Mouse (Mus musculus) midbrain, embryonic 10.5 days (tissue): ENCODE data around the gene Phlpp1. TPM values are rescaled to one million over a fixed set of nuclear protein-coding genes. Genes with fewer than 3 reads are reported as not detected.

Experiments used
- DNase-seq: peaks from one replicate; pipeline ENCODE4 v3.0.0-alpha.2; 2017; ENCODE audit warnings: low spot score
- H3K27ac ChIP-seq: fragments of 300-500 bp; sonication (generic); replicated peaks from 2 replicates; pipeline ENCODE4 v1.5.1; 2016; ENCODE audit warnings: mild to moderate bottlenecking
- H3K27me3 ChIP-seq: fragments of 300-500 bp; sonication (generic); 2 replicates; pipeline ENCODE4 v1.6.1; 2016; ENCODE audit warnings: low read depth, mild to moderate bottlenecking; ENCODE audit not compliant: poor library complexity, severe bottlenecking
- H3K36me3 ChIP-seq: fragments of 300-500 bp; sonication (generic); 2 replicates; pipeline ENCODE4 v1.6.1; 2016; ENCODE audit warnings: mild to moderate bottlenecking, moderate library complexity
- H3K4me1 ChIP-seq: fragments of 300-500 bp; sonication (generic); 2 replicates; pipeline ENCODE4 v1.6.1; 2016
- H3K4me3 ChIP-seq: fragments of 300-500 bp; sonication (generic); 2 replicates; pipeline ENCODE4 v1.5.1; 2016; ENCODE audit warnings: mild to moderate bottlenecking, moderate library complexity
- H3K9me3 ChIP-seq: fragments of 300-500 bp; sonication (generic); replicated peaks from 2 replicates; pipeline ENCODE4 v1.6.1; 2016; ENCODE audit warnings: mild to moderate bottlenecking
- WGBS: fragments of 180-500 bp; shearing (Covaris S2); methylation state at CpG from one replicate; pipeline ENCODE4 v1.1.7; 2016; 5-methylcytosine and 5-hydroxymethylcytosine counted together
- polyA plus RNA-seq: library from polyadenylated mRNA; unstranded; fragments of >200 nt; fragmentation: Nextera tagmentation; extraction: Ambion mirVana; gene quantifications from 2 replicates; pipeline ENCODE4 v1.2.1, GENCODE M21; 2016

The Phlpp1 gene
- polyA plus RNA-seq, 1 experiment from 2014 or later, result 4.8 TPM

GRCm38 (mm10) chr1:106152742-106153141, 18.8 kb upstream of the Phlpp1 start:
- peaks cover 8% of the 10 kb centered on the region for H3K4me1 ChIP-seq
- DNase-seq, result no peak

GRCm38 (mm10) chr1:106154590-106154989, 17.0 kb upstream of the Phlpp1 start:
- no peaks in the 10 kb centered on the region for H3K27me3 ChIP-seq
- no peaks in the 10 kb centered on the region for H3K9me3 ChIP-seq
- DNase-seq, result no peak
- 91% methylated on average over 7 of the region's 7 CpGs for WGBS
- H3K4me1 ChIP-seq, result no peaks in the 10 kb centered on the region
- H3K4me3 ChIP-seq, result no peak overlapping the region
- H3K36me3 ChIP-seq, result no peaks in the 10 kb centered on the region
- H3K27ac ChIP-seq, result no peak overlapping the region

More at GRCm38 (mm10) chr1:106152742-106153141, 18.8 kb upstream of the Phlpp1 start:
- Histone ChIP-seq H3K27ac (no peak overlapping the region), H3K9me3 (no peaks in the 10 kb centered on the region), H3K27me3 (no peaks in the 10 kb centered on the region), H3K36me3 (no peaks in the 10 kb centered on the region), H3K4me3 (no peak overlapping the region)

GRCm38 (mm10) chr1:106155087-106155567, 16.4 kb upstream of the Phlpp1 start:
- H3K36me3 ChIP-seq, result no peaks in the 10 kb centered on the region
- no peak overlapping the region for H3K27ac ChIP-seq
- H3K9me3 ChIP-seq, result no peaks in the 10 kb centered on the region
- H3K4me1 ChIP-seq, result no peaks in the 10 kb centered on the region
- no peaks in the 10 kb centered on the region for H3K27me3 ChIP-seq
- no peak for DNase-seq
- WGBS, result 66% methylated on average over 10 of the region's 10 CpGs
- H3K4me3 ChIP-seq, result no peak overlapping the region

- DNase-seq, result no peak
- no peaks in the 10 kb centered on the region for H3K27me3 ChIP-seq
- WGBS, result 86% methylated on average over 6 of the region's 6 CpGs
- no peak overlapping the region for H3K27ac ChIP-seq
- no peaks in the 10 kb centered on the region for H3K9me3 ChIP-seq
- no peaks in the 10 kb centered on the region for H3K4me1 ChIP-seq
- H3K36me3 ChIP-seq, result no peaks in the 10 kb centered on the region
- no peak overlapping the region for H3K4me3 ChIP-seq
Measured at GRCm38 (mm10) chr1:106155702-106156101, 15.8 kb upstream of the Phlpp1 start.

GRCm38 (mm10) chr1:106157961-106158515, 13.5 kb upstream of the Phlpp1 start:
- WGBS, result 76% methylated on average over 4 of the region's 4 CpGs
- Histone ChIP-seq H3K4me1 (no peaks in the 10 kb centered on the region), H3K27me3 (no peaks in the 10 kb centered on the region), H3K36me3 (no peaks in the 10 kb centered on the region), H3K9me3 (no peaks in the 10 kb centered on the region), H3K27ac (no peak overlapping the region), H3K4me3 (no peak overlapping the region)
- no peak for DNase-seq

- H3K9me3 ChIP-seq, result no peaks in the 10 kb centered on the region
- H3K4me3 ChIP-seq, result no peak overlapping the region
- WGBS, result 92% methylated on average over 5 of the region's 5 CpGs
- peaks cover 4% of the 10 kb centered on the region; the same call in 1 of the 2 replicates for H3K4me1 ChIP-seq
- H3K27ac ChIP-seq, result no peak overlapping the region
- DNase-seq, result no peak
- no peaks in the 10 kb centered on the region for H3K27me3 ChIP-seq
- no peaks in the 10 kb centered on the region for H3K36me3 ChIP-seq
Measured at GRCm38 (mm10) chr1:106159667-106160066, 11.9 kb upstream of the Phlpp1 start.

GRCm38 (mm10) chr1:106160916-106161315, 10.6 kb upstream of the Phlpp1 start:
- H3K4me1 ChIP-seq, result peaks cover 4% of the 10 kb centered on the region; the same call in 1 of the 2 replicates
- no peak for DNase-seq
- H3K27ac ChIP-seq, result no peak overlapping the region
- H3K27me3 ChIP-seq, result no peaks in the 10 kb centered on the region
- H3K36me3 ChIP-seq, result no peaks in the 10 kb centered on the region
- no peak overlapping the region for H3K4me3 ChIP-seq
- no peaks in the 10 kb centered on the region for H3K9me3 ChIP-seq
- WGBS, result 92% methylated on average over 4 of the region's 4 CpGs

- DNase-seq, result no peak
- no peaks in the 10 kb centered on the region for H3K9me3 ChIP-seq
- no peaks in the 10 kb centered on the region for H3K27me3 ChIP-seq
- no peaks in the 10 kb centered on the region for H3K36me3 ChIP-seq
- no peak overlapping the region for H3K27ac ChIP-seq
- 84% methylated on average over 7 of the region's 7 CpGs for WGBS
- peaks cover 4% of the 10 kb centered on the region; the same call in 1 of the 2 replicates for H3K4me1 ChIP-seq
- no peak overlapping the region for H3K4me3 ChIP-seq
Measured at GRCm38 (mm10) chr1:106162581-106162980, 9.0 kb upstream of the Phlpp1 start.

GRCm38 (mm10) chr1:106163401-106163800, 8.2 kb upstream of the Phlpp1 start:
- Histone ChIP-seq H3K9me3 (no peaks in the 10 kb centered on the region), H3K36me3 (no peaks in the 10 kb centered on the region), H3K4me3 (no peak overlapping the region), H3K4me1 (peaks cover 4% of the 10 kb centered on the region; the same call in 1 of the 2 replicates), H3K27ac (no peak overlapping the region), H3K27me3 (no peaks in the 10 kb centered on the region)
- 88% methylated on average over 8 of the region's 8 CpGs for WGBS
- no peak for DNase-seq

GRCm38 (mm10) chr1:106164111-106164510, 7.4 kb upstream of the Phlpp1 start:
- H3K27me3 ChIP-seq, result no peaks in the 10 kb centered on the region
- 81% methylated on average over 3 of the region's 3 CpGs for WGBS
- H3K36me3 ChIP-seq, result no peaks in the 10 kb centered on the region
- H3K4me1 ChIP-seq, result peaks cover 4% of the 10 kb centered on the region; the same call in 1 of the 2 replicates
- no peak for DNase-seq
- H3K4me3 ChIP-seq, result no peak overlapping the region
- H3K27ac ChIP-seq, result no peak overlapping the region
- no peaks in the 10 kb centered on the region for H3K9me3 ChIP-seq

- no peak overlapping the region for H3K27ac ChIP-seq
- DNase-seq, result no peak
- no peaks in the 10 kb centered on the region for H3K27me3 ChIP-seq
- no peaks in the 10 kb centered on the region for H3K36me3 ChIP-seq
- no peaks in the 10 kb centered on the region for H3K9me3 ChIP-seq
- peaks cover 17% of the 10 kb centered on the region for H3K4me1 ChIP-seq
- 74% methylated on average over 4 of the region's 4 CpGs for WGBS
- no peak overlapping the region for H3K4me3 ChIP-seq
Measured at GRCm38 (mm10) chr1:106168001-106168400, 3.6 kb upstream of the Phlpp1 start.

GRCm38 (mm10) chr1:106168801-106169200, 2.8 kb upstream of the Phlpp1 start:
- WGBS, result 62% methylated on average over 3 of the region's 3 CpGs
- no peaks in the 10 kb centered on the region for H3K36me3 ChIP-seq
- no peak for DNase-seq

GRCm38 (mm10) chr1:106169741-106170265, 1.7 kb upstream of the Phlpp1 start:
- H3K27me3 ChIP-seq, result no peaks in the 10 kb centered on the region
- no peaks in the 10 kb centered on the region for H3K36me3 ChIP-seq
- no peaks in the 10 kb centered on the region for H3K9me3 ChIP-seq
- peaks cover 31% of the 10 kb centered on the region for H3K4me1 ChIP-seq
- no peak overlapping the region for H3K4me3 ChIP-seq
- no peak for DNase-seq
- no peak overlapping the region for H3K27ac ChIP-seq
- WGBS, result 80% methylated on average over 5 of the region's 5 CpGs

More at GRCm38 (mm10) chr1:106168801-106169200, 2.8 kb upstream of the Phlpp1 start:
- H3K4me3 ChIP-seq, result no peak overlapping the region
- H3K4me1 ChIP-seq, result peaks cover 25% of the 10 kb centered on the region
- H3K27ac ChIP-seq, result no peak overlapping the region
- H3K27me3 ChIP-seq, result no peaks in the 10 kb centered on the region
- H3K9me3 ChIP-seq, result no peaks in the 10 kb centered on the region
